Mouse (Mus musculus): ENCODE data around the gene Mfsd12.

Gene Mfsd12

GRCm38 (mm10) chr10:81403511-81403910 is 46.2 kb downstream of the Mfsd12 start:
- DNase-seq (ENCODE audit: low read depth): no peak

GRCm38 (mm10) chr10:81404082-81404481 is 46.8 kb downstream of the Mfsd12 start:
- DNase-seq (ENCODE audit: low read depth): no peak

- DNase-seq (ENCODE audit: low read depth): no peak
These were observed 47.4 kb downstream of the Mfsd12 start for GRCm38 (mm10) chr10:81404720-81405119.

- DNase-seq (ENCODE audit: low read depth): peak; percentile 82
These were observed 48.4 kb downstream of the Mfsd12 start for GRCm38 (mm10) chr10:81405588-81406201.

- DNase-seq (ENCODE audit: low read depth): no peak
These were observed 49.5 kb downstream of the Mfsd12 start for GRCm38 (mm10) chr10:81406504-81407440.

GRCm38 (mm10) chr10:81407539-81408423 is 50.5 kb downstream of the Mfsd12 start:
- DNase-seq (ENCODE audit: low read depth): peak; percentile 51

GRCm38 (mm10) chr10:81408424-81408729 is 51.1 kb downstream of the Mfsd12 start:
- DNase-seq (ENCODE audit: low read depth): no peak

- DNase-seq (ENCODE audit: low read depth): peak; percentile 83
These were observed 51.6 kb downstream of the Mfsd12 start for GRCm38 (mm10) chr10:81408871-81409291.

GRCm38 (mm10) chr10:81409330-81409729 is 52.0 kb downstream of the Mfsd12 start:
- DNase-seq (ENCODE audit: low read depth): no peak

GRCm38 (mm10) chr10:81410350-81410749 is 53.1 kb downstream of the Mfsd12 start:
- DNase-seq (ENCODE audit: low read depth): no peak

GRCm38 (mm10) chr10:81410981-81411380 is 53.7 kb downstream of the Mfsd12 start:
- no peak for DNase-seq (ENCODE audit: low read depth)

- DNase-seq (ENCODE audit: low read depth): no peak
These were observed 54.4 kb downstream of the Mfsd12 start for GRCm38 (mm10) chr10:81411471-81412400.

- no peak for DNase-seq (ENCODE audit: low read depth)
These were observed 55.5 kb downstream of the Mfsd12 start for GRCm38 (mm10) chr10:81412586-81413309.

GRCm38 (mm10) chr10:81413310-81414261 is 56.3 kb downstream of the Mfsd12 start:
- DNase-seq (ENCODE audit: low read depth): no peak

- DNase-seq (ENCODE audit: low read depth): no peak
These were observed 57.4 kb downstream of the Mfsd12 start for GRCm38 (mm10) chr10:81414682-81415081.

- no peak for DNase-seq (ENCODE audit: low read depth)
These were observed 57.9 kb downstream of the Mfsd12 start for GRCm38 (mm10) chr10:81415146-81415545.
